Mouse (Mus musculus) ES-E14 (cell line): Measurements from ENCODE around the gene Popdc2.

Experiments used
- CHD2 ChIP-seq: IDR thresholded peaks from 2 replicates; pipeline ENCODE4 v1.6.1; 2014; ENCODE audit warnings: mild to moderate bottlenecking, low read depth, low read length, inconsistent platforms
- HCFC1 ChIP-seq: IDR thresholded peaks from 2 replicates; pipeline ENCODE4 v1.6.1; 2012; ENCODE audit warnings: low read length, inconsistent platforms, borderline replicate concordance; ENCODE audit not compliant: insufficient read depth
- MAFK ChIP-seq: IDR thresholded peaks from 2 replicates; pipeline ENCODE4 v1.6.1; 2014; ENCODE audit warnings: mild to moderate bottlenecking, low read depth, low read length, inconsistent platforms; ENCODE audit not compliant: insufficient read depth
- ZC3H11A ChIP-seq: IDR thresholded peaks from 2 replicates; pipeline ENCODE4 v1.6.1; 2012; ENCODE audit warnings: low read depth, mild to moderate bottlenecking, inconsistent platforms, low read length, borderline replicate concordance
- ZNF384 ChIP-seq: IDR thresholded peaks from 2 replicates; pipeline ENCODE4 v1.6.1; 2012; ENCODE audit warnings: low read depth, low read length, inconsistent platforms

- TF ChIP-seq CHD2 (no peak), ZNF384 (no peak), MAFK (no peak), HCFC1 (no peak), ZC3H11A (no peak)
Measured at GRCm38 (mm10) chr16:38359241-38359640, 2.8 kb upstream of the Popdc2 start.
